Mouse (Mus musculus) heart, adult 2 months (tissue): Measurements from ENCODE around the gene Sp3.

ENCODE experiments used
- CTCF ChIP-seq: fragments of 200-600 bp; IDR thresholded peaks from 2 replicates; pipeline ENCODE4 v1.8.1; 2022; ENCODE audit warnings: antibody characterized with exemption, mild to moderate bottlenecking, moderate library complexity
- EP300 ChIP-seq: fragments of 200-500 bp; IDR thresholded peaks from 2 replicates; pipeline ENCODE4 v1.6.1; 2011; ENCODE audit warnings: low read depth, low read length, control low read depth; ENCODE audit not compliant: insufficient read depth
- POLR2A ChIP-seq: fragments of 200-500 bp; IDR thresholded peaks from 2 replicates; pipeline ENCODE4 v1.6.1; 2011; ENCODE audit warnings: mild to moderate bottlenecking, low read depth, low read length, control low read depth; ENCODE audit not compliant: insufficient read depth

DNA sequence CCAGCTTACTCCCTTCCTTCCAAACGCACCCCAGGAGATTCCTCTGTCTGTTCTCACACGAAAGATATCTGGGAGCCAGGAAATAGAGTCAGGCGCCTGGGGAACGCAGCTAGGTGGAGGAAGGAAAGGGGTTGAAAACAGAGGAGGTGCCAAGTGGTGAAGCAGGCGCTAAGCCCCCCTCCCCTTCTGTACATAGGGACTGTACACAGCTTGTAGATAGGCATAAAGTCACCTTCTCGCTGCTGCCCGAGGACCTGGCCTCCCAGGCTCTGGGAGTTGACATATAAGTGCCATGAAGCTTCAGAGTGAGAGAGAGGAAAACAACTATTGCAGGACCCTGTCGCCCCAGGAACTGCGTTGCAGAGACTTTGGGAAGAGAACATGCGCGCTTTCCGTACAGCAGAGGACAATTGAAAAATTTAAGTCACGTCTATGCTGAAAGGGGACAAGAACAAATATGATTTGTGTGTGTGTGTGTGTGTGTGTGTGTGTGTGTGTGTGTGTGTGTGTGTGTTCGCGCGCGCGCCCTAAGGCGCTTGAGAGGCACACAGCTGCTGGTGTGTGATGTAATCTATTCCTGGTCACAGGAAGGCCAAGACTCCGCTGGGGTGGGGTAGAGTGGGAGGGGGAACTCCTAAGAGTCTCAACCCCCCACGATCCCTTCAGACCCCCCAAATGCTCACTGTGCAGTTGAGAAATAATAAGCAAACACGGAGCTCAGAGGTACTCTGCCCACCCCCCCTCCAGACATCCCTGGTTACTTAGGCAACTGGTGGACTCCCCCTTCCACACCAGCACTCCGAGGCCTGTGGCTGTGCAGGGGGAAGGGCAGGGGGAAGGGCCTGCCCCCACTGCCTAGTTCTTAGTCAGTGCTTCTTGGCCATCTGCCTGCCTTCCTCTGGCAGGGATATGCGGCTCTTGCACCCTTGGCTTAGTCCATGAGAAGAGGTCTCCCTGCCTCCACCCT lies 23.8 kb upstream of the Sp3 start:
- TF ChIP-seq CTCF, result no peak
- TF ChIP-seq EP300, result peak; percentile 61; the same call in 1 of the 2 replicates
- peak; percentile 33; the same call in 1 of the 2 replicates for TF ChIP-seq POLR2A
